Mouse (Mus musculus) ES-Bruce4 (cell line): ENCODE measurements around the gene Akap8.

Experiments used
- CTCF ChIP-seq: IDR thresholded peaks from one replicate; pipeline ENCODE4 v1.8.1; 2011; ENCODE audit warnings: low read depth, low read length
- POLR2A ChIP-seq: IDR thresholded peaks from one replicate; pipeline ENCODE4 v1.8.1; 2011; ENCODE audit warnings: low read length; ENCODE audit not compliant: insufficient read depth

GRCm38 (mm10) chr17:32281126-32281525 is 39.9 kb downstream of the Akap8 start:
- no peak for TF ChIP-seq POLR2A
- no peak for TF ChIP-seq CTCF
